Mouse (Mus musculus): ENCODE measurements around the gene Ubxn6. TPM values are rescaled to one million over a fixed set of nuclear protein-coding genes. Genes with fewer than 3 reads are reported as not detected.
"Not testable (repeated sequence)": the region's sequence is repeated elsewhere in the genome, so short reads cannot be mapped to it uniquely, and the experiment has no call there.

Gene Ubxn6
- polyA plus RNA-seq, 1 experiment from 2014 or later: 78.8 TPM

DNA sequence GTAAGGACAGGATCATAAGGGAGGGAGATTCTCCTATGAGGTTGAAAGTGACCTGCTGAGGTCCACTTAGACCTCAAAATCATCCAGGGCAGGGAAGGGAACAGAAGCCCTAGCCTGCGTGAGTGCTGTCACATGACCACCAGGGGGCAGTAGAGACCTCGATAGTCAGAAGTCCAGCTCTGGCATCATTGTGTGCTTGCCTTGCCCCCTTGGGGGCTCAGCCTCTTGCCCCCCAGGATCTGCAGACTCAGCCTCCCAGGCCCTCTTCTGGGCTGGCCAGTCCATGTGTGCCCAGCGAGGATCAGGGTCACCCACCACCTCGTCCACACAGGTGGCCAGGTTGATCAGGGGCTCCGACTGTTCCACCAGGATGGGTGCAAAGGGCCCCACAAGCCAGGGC is 37.0 kb upstream of the Ubxn6 start:
- Histone ChIP-seq H3K9ac (replicated peaks; ENCODE audit: low read depth, low read length) (no peak overlapping the region), H3K36me3 (ENCODE audit: control insufficient read depth, insufficient read depth) (no peaks in the 10 kb centered on the region), H3K27ac (ENCODE audit: low read length) (no peak overlapping the region), H3K4me2 (ENCODE audit: low read length) (no peak overlapping the region), H3K9me3 (ENCODE audit: control insufficient read depth, low read length) (no peaks in the 10 kb centered on the region), H3K4me1 (replicated peaks; ENCODE audit: control insufficient read depth, insufficient read depth, low read length) (no peaks in the 10 kb centered on the region), H3K4me3 (replicated peaks; ENCODE audit: low read length) (no peak overlapping the region), H3K27me3 (replicated peaks; ENCODE audit: control insufficient read depth, insufficient read depth, low read length) (peaks cover 3% of the 10 kb centered on the region; the same call in 1 of the 2 replicates)
- peak; percentile 32; the same call in 1 of the 2 replicates for ATAC-seq
- WGBS: 46% methylated on average over 5 of the region's 5 CpGs

DNA sequence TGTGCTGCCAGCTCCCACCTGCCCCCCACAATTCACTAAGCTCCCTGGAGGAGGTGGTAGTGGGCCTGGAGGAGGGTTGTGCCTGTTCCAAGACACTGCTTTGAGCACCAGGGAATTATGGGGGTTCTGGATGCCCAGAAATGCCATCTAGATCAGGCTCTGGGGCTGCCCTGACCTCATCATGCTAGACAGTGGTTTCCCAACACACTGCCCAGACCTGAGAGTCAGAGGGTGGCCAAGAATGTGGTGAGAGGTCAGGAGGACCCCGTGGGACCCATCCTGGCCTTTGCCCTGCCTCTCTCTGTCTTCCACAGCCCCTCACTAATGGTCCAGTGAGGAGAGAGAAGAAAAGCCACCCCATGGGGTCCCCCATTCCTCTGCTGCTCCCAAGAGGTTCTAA is 36.2 kb upstream of the Ubxn6 start:
- H3K27me3 ChIP-seq (replicated peaks; ENCODE audit: control insufficient read depth, insufficient read depth, low read length): no peaks in the 10 kb centered on the region
- ATAC-seq: no peak
- H3K4me2 ChIP-seq (ENCODE audit: low read length): no peak overlapping the region
- 56% methylated on average over 1 of the region's 1 CpGs for WGBS
- no peaks in the 10 kb centered on the region for H3K36me3 ChIP-seq (ENCODE audit: control insufficient read depth, insufficient read depth)
- no peaks in the 10 kb centered on the region for H3K4me1 ChIP-seq (replicated peaks; ENCODE audit: control insufficient read depth, insufficient read depth, low read length)
- H3K27ac ChIP-seq (ENCODE audit: low read length): no peak overlapping the region
- H3K4me3 ChIP-seq (replicated peaks; ENCODE audit: low read length): no peak overlapping the region
- no peak overlapping the region for H3K9ac ChIP-seq (replicated peaks; ENCODE audit: low read depth, low read length)
- no peaks in the 10 kb centered on the region for H3K9me3 ChIP-seq (ENCODE audit: control insufficient read depth, low read length)

DNA sequence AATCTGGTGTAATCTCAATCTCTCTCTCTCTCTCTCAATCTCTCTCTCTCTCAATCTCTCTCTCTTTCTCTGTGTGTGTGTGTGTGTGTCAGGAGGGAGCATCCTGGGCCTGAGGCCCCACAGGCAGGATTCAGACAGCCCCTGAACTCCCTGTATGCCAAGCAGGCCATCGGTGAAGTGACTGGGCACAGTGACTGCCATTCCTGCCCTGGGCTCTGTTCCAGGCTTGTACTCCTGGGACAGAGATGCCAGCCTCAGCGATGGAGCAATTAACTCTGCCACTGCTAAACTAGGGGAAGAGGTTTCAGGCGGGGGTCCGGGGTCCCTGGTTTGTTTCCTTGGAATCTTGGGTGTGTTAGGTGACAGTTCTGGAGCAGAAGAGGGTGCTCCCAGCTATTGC is 35.7 kb upstream of the Ubxn6 start:
- Histone ChIP-seq H3K4me2 (ENCODE audit: low read length) (no peak overlapping the region), H3K4me1 (replicated peaks; ENCODE audit: control insufficient read depth, insufficient read depth, low read length) (no peaks in the 10 kb centered on the region), H3K27ac (ENCODE audit: low read length) (no peak overlapping the region), H3K9me3 (ENCODE audit: control insufficient read depth, low read length) (no peaks in the 10 kb centered on the region), H3K4me3 (replicated peaks; ENCODE audit: low read length) (no peak overlapping the region), H3K36me3 (ENCODE audit: control insufficient read depth, insufficient read depth) (no peaks in the 10 kb centered on the region), H3K9ac (replicated peaks; ENCODE audit: low read depth, low read length) (no peak overlapping the region), H3K27me3 (replicated peaks; ENCODE audit: control insufficient read depth, insufficient read depth, low read length) (no peaks in the 10 kb centered on the region)
- ATAC-seq: no peak
- 58% methylated on average over 4 of the region's 4 CpGs for WGBS

DNA sequence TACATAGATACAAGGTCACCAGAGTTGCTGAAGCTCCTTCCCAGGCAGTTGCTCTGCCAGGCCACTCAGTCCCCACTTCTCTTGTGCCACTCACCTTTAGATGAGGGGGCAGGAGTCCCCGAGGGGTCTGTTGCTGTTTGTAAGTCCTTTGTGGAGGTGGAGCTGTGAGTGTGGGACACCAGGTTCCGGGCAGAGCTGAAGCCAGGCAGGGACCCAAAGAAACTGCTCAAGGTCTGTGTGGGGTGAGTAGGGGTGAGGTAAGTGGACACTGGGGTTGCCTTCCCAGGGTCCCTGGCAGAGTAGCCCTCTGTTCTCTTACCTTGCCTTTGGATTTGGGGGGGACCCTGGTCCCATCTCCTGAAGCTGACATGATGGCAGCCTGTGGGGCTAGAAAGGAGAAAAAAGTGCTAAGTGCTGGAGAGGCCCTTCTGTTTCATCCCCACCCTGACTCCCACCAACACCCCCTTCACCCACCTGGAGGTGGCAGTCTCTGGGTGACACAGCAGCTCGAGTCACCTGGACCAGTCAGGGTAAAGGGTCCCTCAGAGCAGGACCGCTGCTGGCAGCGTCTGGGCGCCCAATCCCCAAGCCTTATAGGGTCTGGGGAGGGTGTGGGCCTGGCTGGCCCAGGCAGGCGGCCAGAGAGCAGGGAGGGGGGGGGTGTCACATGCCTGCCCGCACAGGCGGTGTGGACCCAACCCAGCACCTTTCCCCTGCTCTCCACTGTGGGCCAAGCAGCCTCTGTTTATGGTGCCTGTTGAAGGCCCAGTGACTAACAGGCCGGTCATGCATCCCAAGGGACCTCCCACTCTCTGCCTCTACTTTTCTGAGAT is 34.6 kb upstream of the Ubxn6 start, which contains the start of gene Plin4:
TSS of gene Plin4 (minus strand) at position 585 of the 833 bp plus-strand sequence.
- no peak for ATAC-seq

DNA sequence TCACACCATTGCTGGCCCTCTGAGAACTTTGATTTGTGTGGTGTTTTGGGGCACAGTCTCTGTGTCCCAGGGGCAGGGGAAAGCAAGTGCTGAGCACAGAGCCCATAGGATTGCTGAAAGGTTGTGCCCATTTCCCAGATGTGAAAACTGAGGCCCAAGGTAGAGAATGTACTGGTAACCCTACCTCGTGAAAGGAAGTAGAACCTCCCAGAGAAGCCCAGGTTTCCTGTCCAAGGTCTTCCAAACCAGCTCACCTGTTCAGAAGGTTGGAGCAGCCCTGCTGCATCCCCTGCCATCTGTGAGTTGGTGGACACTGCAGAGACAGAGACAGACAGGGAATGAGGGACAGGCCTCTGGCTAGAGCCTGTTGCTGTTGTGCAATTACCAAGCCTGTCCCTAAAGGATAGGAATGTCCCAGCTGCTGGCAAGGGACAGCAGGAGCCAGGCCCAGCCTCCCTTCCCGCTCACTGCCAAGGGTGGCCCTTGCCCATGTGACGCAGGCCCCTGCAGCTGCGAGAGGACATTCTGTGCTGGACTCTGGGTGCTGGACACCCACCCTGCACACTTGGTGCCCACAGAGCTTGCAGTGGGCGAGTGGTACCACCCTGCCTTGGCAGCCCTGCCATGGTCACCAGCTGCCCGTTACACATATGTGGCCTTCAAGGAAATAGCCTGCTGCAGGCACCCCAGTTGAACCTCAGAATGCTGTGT is 33.7 kb upstream of the Ubxn6 start:
- Histone ChIP-seq H3K27me3 (replicated peaks; ENCODE audit: control insufficient read depth, insufficient read depth, low read length) (no peaks in the 10 kb centered on the region), H3K9me3 (ENCODE audit: control insufficient read depth, low read length) (no peaks in the 10 kb centered on the region), H3K4me3 (replicated peaks; ENCODE audit: low read length) (no peak overlapping the region), H3K36me3 (ENCODE audit: control insufficient read depth, insufficient read depth) (no peaks in the 10 kb centered on the region), H3K4me1 (replicated peaks; ENCODE audit: control insufficient read depth, insufficient read depth, low read length) (no peaks in the 10 kb centered on the region), H3K4me2 (ENCODE audit: low read length) (no peak overlapping the region), H3K9ac (replicated peaks; ENCODE audit: low read depth, low read length) (no peak overlapping the region), H3K27ac (ENCODE audit: low read length) (no peak overlapping the region)
- 84% methylated on average over 6 of the region's 6 CpGs for WGBS
- ATAC-seq: no peak

More for the DNA sequence above, 34.6 kb upstream of the Ubxn6 start, which contains the start of gene Plin4:
- H3K9ac ChIP-seq (replicated peaks; ENCODE audit: low read depth, low read length): no peak within 1 kb of the TSS
- no peaks in the 10 kb centered on the region for H3K36me3 ChIP-seq (ENCODE audit: control insufficient read depth, insufficient read depth)
- H3K4me3 ChIP-seq (replicated peaks; ENCODE audit: low read length): no peak within 1 kb of the TSS
- no peak within 1 kb of the TSS for H3K4me2 ChIP-seq (ENCODE audit: low read length)
- no peaks in the 10 kb centered on the region for H3K27me3 ChIP-seq (replicated peaks; ENCODE audit: control insufficient read depth, insufficient read depth, low read length)
- no peaks in the 10 kb centered on the region for H3K9me3 ChIP-seq (ENCODE audit: control insufficient read depth, low read length)
- 67% methylated on average over 9 of the region's 10 CpGs for WGBS
- H3K27ac ChIP-seq (ENCODE audit: low read length): no peak within 1 kb of the TSS
- H3K4me1 ChIP-seq (replicated peaks; ENCODE audit: control insufficient read depth, insufficient read depth, low read length): no peaks in the 10 kb centered on the region

DNA sequence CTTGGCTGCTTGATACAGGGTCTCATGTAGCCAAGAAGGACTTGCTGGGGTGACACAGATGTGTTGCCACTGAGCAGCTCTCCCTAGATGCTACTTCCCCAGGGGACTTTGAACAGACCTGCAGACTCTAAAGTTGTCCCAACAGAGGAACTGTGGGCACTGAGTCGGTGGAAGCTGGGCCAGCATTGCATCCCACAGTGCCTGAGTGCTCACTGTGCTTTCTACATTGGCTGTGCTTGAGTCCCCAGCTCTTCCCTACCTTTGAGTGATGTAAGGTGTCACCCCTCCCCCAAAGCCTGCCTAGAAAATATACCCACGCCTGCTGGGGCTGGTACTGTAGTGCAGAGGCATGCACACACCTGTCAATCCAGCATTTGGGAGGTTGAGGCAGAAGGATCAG is 32.9 kb upstream of the Ubxn6 start:
- Histone ChIP-seq H3K9me3 (ENCODE audit: control insufficient read depth, low read length) (no peaks in the 10 kb centered on the region), H3K4me1 (replicated peaks; ENCODE audit: control insufficient read depth, insufficient read depth, low read length) (no peaks in the 10 kb centered on the region), H3K36me3 (ENCODE audit: control insufficient read depth, insufficient read depth) (peaks cover 1% of the 10 kb centered on the region), H3K9ac (replicated peaks; ENCODE audit: low read depth, low read length) (no peak overlapping the region), H3K27ac (ENCODE audit: low read length) (no peak overlapping the region), H3K27me3 (replicated peaks; ENCODE audit: control insufficient read depth, insufficient read depth, low read length) (no peaks in the 10 kb centered on the region), H3K4me3 (replicated peaks; ENCODE audit: low read length) (no peak overlapping the region), H3K4me2 (ENCODE audit: low read length) (no peak overlapping the region)
- no peak for ATAC-seq
- 68% methylated on average over 2 of the region's 2 CpGs for WGBS

DNA sequence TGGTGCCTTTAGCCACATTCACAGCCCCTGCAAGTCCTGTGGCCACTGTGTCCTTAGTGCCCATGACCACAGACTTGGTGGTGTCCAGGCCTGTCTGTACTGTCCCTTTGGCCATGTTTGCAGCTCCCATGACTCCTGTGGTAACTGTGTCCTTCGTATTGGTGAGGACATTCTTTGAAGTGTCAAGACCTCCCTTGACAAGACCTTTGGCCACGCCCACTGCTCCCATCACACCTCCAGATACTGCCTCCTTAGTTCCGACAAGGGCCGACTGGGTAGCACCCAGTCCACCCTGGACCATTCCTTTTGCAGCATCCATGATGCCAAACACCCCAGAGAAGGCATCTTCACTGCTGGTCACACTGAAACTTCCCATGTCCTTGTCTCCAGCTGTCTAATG is 32.2 kb upstream of the Ubxn6 start:
- H3K4me2 ChIP-seq (ENCODE audit: low read length): no peak overlapping the region
- H3K4me3 ChIP-seq (replicated peaks; ENCODE audit: low read length): no peak overlapping the region
- no peaks in the 10 kb centered on the region for H3K9me3 ChIP-seq (ENCODE audit: control insufficient read depth, low read length)
- H3K27ac ChIP-seq (ENCODE audit: low read length): no peak overlapping the region
- H3K4me1 ChIP-seq (replicated peaks; ENCODE audit: control insufficient read depth, insufficient read depth, low read length): no peaks in the 10 kb centered on the region
- 86% methylated on average over 4 of the region's 4 CpGs for WGBS
- no peak overlapping the region for H3K9ac ChIP-seq (replicated peaks; ENCODE audit: low read depth, low read length)
- peaks cover 8% of the 10 kb centered on the region for H3K36me3 ChIP-seq (ENCODE audit: control insufficient read depth, insufficient read depth)
- no peaks in the 10 kb centered on the region for H3K27me3 ChIP-seq (replicated peaks; ENCODE audit: control insufficient read depth, insufficient read depth, low read length)
- ATAC-seq: no peak

DNA sequence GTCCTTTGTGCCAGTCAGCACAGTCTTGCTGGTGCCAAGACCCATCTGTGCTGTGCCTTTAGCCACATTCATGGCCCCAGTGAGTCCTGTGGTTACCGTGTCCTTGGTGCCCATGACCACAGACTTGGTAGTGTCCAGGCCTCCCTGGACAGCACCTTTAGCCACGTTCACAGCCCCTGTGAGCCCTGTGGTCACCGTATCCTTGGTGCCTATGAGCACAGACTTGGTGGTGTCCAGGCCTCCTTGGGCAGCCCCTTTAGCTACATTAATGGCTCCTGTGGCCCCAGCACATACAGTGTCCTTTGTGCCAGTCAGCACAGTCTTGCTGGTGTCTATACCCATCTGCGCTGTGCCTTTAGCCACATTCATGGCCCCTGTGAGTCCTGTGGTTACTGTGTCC is 31.6 kb upstream of the Ubxn6 start:
- H3K36me3 ChIP-seq (ENCODE audit: control insufficient read depth, insufficient read depth); ATAC-seq; H3K9ac ChIP-seq (replicated peaks; ENCODE audit: low read depth, low read length); H3K4me3 ChIP-seq (replicated peaks; ENCODE audit: low read length); H3K27me3 ChIP-seq (replicated peaks; ENCODE audit: control insufficient read depth, insufficient read depth, low read length); H3K9me3 ChIP-seq (ENCODE audit: control insufficient read depth, low read length); H3K4me2 ChIP-seq (ENCODE audit: low read length); H3K4me1 ChIP-seq (replicated peaks; ENCODE audit: control insufficient read depth, insufficient read depth, low read length); H3K27ac ChIP-seq (ENCODE audit: low read length): not testable (repeated sequence)
- 97% methylated on average over 4 of the region's 4 CpGs for WGBS

DNA sequence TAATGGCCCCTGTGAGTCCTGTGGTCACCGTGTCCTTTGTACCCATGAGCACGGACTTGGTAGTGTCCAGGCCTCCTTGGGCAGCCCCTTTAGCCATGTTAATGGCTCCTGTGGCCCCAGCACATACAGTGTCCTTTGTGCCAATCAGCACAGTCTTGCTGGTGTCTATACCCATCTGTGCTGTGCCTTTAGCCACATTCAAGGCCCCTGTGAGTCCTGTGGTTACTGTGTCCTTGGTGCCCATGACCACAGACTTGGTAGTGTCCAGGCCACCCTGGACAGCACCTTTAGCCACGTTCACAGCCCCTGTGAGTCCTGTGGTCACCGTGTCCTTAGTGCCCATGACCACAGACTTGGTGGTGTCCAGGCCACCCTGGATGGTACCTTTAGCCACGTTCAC is 30.0 kb upstream of the Ubxn6 start:
- H3K27me3 ChIP-seq (replicated peaks; ENCODE audit: control insufficient read depth, insufficient read depth, low read length); H3K27ac ChIP-seq (ENCODE audit: low read length); H3K4me3 ChIP-seq (replicated peaks; ENCODE audit: low read length); H3K9me3 ChIP-seq (ENCODE audit: control insufficient read depth, low read length); H3K4me2 ChIP-seq (ENCODE audit: low read length); H3K4me1 ChIP-seq (replicated peaks; ENCODE audit: control insufficient read depth, insufficient read depth, low read length); ATAC-seq; H3K9ac ChIP-seq (replicated peaks; ENCODE audit: low read depth, low read length): not testable (repeated sequence)
- no CpG with 5 or more reads among the region's 5 CpGs for WGBS
- H3K36me3 ChIP-seq (ENCODE audit: control insufficient read depth, insufficient read depth): peaks cover 19% of the 10 kb centered on the region

Data from forebrain, embryonic 16.5 days (tissue).